Mouse (Mus musculus) adipocyte (in vitro differentiated cells): ENCODE data around the gene Prx.

Source experiments
- DNase-seq: peaks from one replicate; pipeline ENCODE4 v3.0.0-alpha.2; 2016; ENCODE audit warnings: low spot score

Gene Prx

GRCm38 (mm10) chr7:27560291-27560887, 61.3 kb downstream of the Prx start:
- no peak for DNase-seq

DNA sequence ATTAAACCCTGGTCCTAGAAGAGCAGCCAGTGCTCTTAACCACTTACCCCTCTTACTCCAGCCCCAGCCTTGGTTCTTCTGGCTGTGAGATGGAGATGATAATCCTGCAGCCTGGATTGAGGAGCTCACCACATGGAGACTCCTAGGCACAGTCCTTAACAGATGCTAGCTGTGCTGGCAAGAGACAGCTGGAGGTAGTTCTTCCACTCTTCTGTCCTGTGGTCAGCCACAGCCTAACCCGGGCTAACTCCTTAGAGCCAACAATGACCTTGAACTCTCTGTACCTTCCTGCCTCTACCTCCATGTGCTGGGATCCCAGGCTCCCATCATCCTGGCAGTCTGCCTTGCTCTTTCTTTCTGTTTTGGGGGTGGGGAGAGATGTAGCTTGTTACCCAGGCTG, 61.9 kb downstream of the Prx start:
- no peak for DNase-seq
